Mouse (Mus musculus): Measurements from ENCODE around the gene Ufm1. TPM values are rescaled to one million over a fixed set of nuclear protein-coding genes. Genes with fewer than 3 reads are reported as not detected.

Ufm1 gene
- 10 to 100 TPM; 84.3 to 90.8 TPM for total RNA-seq (2021)
- long read RNA-seq, experiment 1, full-length matches to known transcripts: 20 of 23 reads
- long read RNA-seq, experiment 1, partial matches to known transcripts: 0 of 23 reads
- long read RNA-seq, experiment 1, other reads (novel, unspliced or antisense): 3 of 23 reads
- long read RNA-seq, experiment 2, full-length matches to known transcripts: 30 of 37 reads
- long read RNA-seq, experiment 2, partial matches to known transcripts: 0 of 37 reads
- long read RNA-seq, experiment 2, other reads (novel, unspliced or antisense): 7 of 37 reads

- intact Hi-C loops (cut with DNase I): loop anchor here (10.0 kb wide), 2 partner anchors 291 to 339 kb away; partner anchors contain the start of gene Trpc4
- peak; percentile 94 to 95 for DNase-seq (ENCODE audit: low spot score in 2 of 2)
These were observed at the start of gene Ufm1 for GRCm38 (mm10) chr3:53863383-53864220. Gene Ufm1, minus strand, starts transcription at chr3:53863830.

- intact Hi-C loops (cut with DNase I): loop anchor here (5.0 kb wide), 1 partner anchor 96 kb away; no protein-coding TSS in a partner anchor
- DNase-seq (ENCODE audit: low spot score in 2 of 2): peak; percentile 67 to 81
These were observed 27.2 kb upstream of the Ufm1 start for GRCm38 (mm10) chr3:53890619-53891540.

DNA sequence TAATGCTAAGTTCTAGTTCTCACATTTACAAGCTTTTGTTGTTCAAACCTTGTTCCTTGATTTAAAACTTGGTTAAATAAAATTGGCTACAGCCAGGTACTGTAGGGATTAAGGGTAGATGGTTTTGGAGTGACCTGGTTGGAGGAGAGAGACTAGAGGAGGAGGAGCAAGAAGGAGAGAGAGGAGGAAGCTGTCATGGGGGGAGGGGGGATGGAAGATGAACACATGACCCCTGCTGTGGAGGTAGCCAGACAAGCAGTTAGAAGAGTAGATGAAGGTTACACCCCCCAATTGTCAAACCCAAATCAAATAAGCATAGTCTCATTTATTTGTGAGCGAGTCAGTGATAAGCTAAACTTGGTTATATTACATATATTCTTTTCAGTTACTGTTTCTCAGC is 8.0 kb upstream of the Ufm1 start:
- intact Hi-C loops (cut with DNase I): no loop called here
- DNase-seq (ENCODE audit: low spot score in 2 of 2): no peak

- DNase-seq (ENCODE audit: low spot score in 2 of 2): no peak
- intact Hi-C loops (cut with DNase I): no loop called here
These were observed 6.9 kb upstream of the Ufm1 start for GRCm38 (mm10) chr3:53870482-53870881.

GRCm38 (mm10) chr3:53869263-53869662 is 5.6 kb upstream of the Ufm1 start:
- intact Hi-C loops (cut with DNase I): loop anchor here (10.0 kb wide), 2 partner anchors 286 to 344 kb away; partner anchors contain the start of gene Trpc4
- DNase-seq (ENCODE audit: low spot score in 2 of 2): no peak

DNA sequence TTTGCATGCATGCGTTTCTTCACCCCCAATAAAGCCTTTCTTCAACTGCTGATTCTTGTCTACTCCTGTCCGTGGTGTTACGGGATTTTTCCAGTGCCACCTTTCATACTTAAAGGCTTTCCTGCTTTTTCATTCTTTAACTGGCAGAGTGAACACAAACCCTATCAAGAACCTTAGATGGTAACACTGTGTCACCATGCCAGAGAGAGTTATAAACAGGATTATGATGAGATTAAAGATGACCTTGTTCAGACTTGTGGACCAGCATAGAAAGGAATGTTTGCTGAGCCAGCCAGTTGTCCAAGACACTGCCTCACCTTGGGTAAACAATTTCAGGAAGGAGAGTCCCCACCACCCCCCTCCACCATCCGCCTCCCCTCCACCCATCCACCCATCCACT is 4.6 kb upstream of the Ufm1 start:
- intact Hi-C loops (cut with DNase I): loop anchor here (10.0 kb wide), 2 partner anchors 287 to 343 kb away; partner anchors contain the start of gene Trpc4
- no peak for DNase-seq (ENCODE audit: low spot score in 2 of 2)

DNA sequence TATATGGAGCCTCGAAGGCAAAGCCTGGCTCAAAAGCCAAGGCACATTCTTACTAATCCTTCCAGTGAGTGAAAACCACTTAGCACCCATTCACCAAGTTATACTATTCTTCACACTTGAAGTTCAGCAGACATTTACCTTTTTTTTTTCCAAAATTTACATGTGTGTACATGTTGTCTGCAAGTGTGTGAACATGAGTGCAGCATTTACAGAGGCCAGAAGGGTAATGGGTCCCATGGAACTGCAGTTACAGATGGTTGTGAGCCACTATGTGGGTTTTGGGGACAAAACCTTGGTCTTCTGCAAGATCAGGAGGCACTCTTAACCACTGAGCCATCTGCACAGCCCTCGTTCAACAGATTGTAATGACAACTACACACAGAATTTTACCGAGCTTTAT is 8.8 kb downstream of the Ufm1 start:
- intact Hi-C loops (cut with DNase I): no loop called here

GRCm38 (mm10) chr3:53854261-53854660 is 9.4 kb downstream of the Ufm1 start:
- intact Hi-C loops (cut with DNase I): no loop called here
- DNase-seq (ENCODE audit: low spot score in 2 of 2): no peak

More for the DNA sequence above, 8.8 kb downstream of the Ufm1 start:
- DNase-seq (ENCODE audit: low spot score in 2 of 2): no peak

DNA sequence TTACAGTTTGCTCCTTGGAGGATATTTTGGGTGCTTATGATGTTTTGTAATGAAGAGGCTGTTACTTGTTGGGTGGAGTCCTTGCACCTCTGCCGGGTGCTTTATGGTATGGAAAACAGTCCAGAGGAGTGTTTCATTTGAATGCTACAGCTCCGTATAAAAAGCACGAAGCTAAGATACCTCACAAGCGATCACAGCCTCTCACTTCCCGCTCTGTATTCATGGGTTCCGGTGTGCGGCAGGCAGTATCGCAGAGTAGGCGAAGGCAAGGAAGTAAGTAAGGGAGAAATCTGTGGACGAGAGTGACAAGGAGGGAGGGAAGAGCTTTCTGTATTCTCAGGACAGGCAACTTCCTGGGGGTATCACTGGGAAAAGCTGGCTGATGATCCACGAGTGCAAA is 15.4 kb downstream of the Ufm1 start:
- no peak for DNase-seq (ENCODE audit: low spot score in 2 of 2)
- intact Hi-C loops (cut with DNase I): no loop called here

- no peak for DNase-seq (ENCODE audit: low spot score in 2 of 2)
- intact Hi-C loops (cut with DNase I): no loop called here
These were observed 15.9 kb downstream of the Ufm1 start for GRCm38 (mm10) chr3:53847726-53848125.

DNA sequence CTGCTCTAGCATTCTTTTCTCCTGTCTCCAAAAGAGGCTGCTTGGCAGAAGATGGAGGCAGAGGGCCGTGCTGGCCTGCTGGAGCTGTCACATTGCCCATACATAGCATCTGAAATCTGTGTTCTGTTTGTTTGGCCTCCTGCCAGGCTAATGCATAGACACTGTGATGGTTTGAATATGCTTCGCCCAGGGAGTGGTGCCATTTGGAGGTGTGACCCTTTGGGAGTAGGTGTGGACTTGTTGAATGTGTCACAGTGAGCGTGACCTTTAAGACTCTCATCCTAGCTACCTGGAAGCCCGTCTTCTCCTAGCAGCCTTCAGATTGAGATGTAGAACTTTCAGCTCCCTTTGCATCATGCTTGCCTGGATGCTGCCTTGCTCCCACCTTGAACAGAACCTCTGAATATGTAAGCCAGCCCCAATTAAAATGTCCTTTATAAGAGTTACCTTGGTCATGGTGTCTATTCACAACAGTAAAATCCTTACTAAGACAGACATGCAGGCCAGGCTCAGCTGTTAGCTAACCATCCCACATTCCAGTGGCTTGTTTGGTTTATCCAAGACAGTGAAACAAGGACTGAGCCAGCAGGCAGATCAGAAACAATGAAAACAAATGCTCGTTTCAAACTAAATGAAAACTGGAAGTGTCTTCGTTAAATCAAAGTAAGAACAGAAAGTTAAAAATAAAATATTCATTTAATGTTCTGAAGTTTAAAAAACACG is 17.3 kb downstream of the Ufm1 start:
- intact Hi-C loops (cut with DNase I): no loop called here
- DNase-seq (ENCODE audit: low spot score in 2 of 2): no peak

- intact Hi-C loops (cut with DNase I): no loop called here
These were observed 18.8 kb downstream of the Ufm1 start, which contains the start of gene Gm10985 for GRCm38 (mm10) chr3:53844786-53845185. Gene Gm10985, plus strand, starts transcription at chr3:53845086.

GRCm38 (mm10) chr3:53834238-53834637 is 29.4 kb downstream of the Ufm1 start:
- peak; percentile 47 to 63 for DNase-seq (ENCODE audit: low spot score in 2 of 2)
- intact Hi-C loops (cut with DNase I): no loop called here

More at GRCm38 (mm10) chr3:53844786-53845185, 18.8 kb downstream of the Ufm1 start, which contains the start of gene Gm10985:
- no peak for DNase-seq (ENCODE audit: low spot score in 2 of 2)

DNA sequence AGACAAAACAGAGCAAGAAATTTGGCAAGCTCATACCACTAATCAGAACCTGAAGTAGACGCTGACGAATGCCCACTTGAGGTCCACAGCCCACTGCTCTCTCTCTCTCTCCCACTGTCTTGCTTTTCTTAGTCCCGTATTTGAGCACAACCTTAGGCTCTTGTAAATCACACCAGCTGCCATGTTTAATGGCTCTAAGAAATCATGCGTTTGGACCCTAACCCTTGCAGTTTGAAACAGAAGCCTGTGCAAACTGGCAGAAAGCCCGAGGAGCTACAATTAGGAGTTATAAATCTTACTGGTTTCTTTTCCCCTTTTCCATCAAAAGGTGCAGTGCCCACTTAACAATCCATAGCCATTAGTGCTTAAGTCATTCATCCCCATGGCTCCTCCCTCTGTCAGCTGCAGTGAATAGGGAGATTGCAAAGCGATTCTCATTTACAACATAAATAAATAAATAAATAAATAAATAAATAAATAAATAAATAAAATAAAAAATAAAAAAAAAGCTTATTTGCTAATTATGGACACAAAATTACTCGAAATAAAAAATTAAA is 50.1 kb downstream of the Ufm1 start:
- DNase-seq (ENCODE audit: low spot score in 2 of 2): no peak
- intact Hi-C loops (cut with DNase I): no loop called here
